Mouse (Mus musculus): ENCODE results near the gene Mob3a.

- TF ChIP-seq CTCF (IDR thresholded peaks at IDR 0.05; ENCODE audit: low read depth, low read length) (no peak), POLR2A (IDR thresholded peaks at IDR 0.05; ENCODE audit: extremely low read depth, insufficient read depth, low read length) (no peak)
These were observed 9.3 kb downstream of the Mob3a start for GRCm38 (mm10) chr10:80692249-80693165.
